Mouse (Mus musculus) heart, adult 2 months (tissue): ENCODE results near the gene Tmem94.

Source experiments
- CTCF ChIP-seq: fragments of 200-600 bp; IDR thresholded peaks from 2 replicates; pipeline ENCODE4 v1.8.1; 2022; ENCODE audit warnings: antibody characterized with exemption, mild to moderate bottlenecking, moderate library complexity
- EP300 ChIP-seq: fragments of 200-500 bp; IDR thresholded peaks from 2 replicates; pipeline ENCODE4 v1.6.1; 2011; ENCODE audit warnings: low read depth, low read length, control low read depth; ENCODE audit not compliant: insufficient read depth

GRCm38 (mm10) chr11:115833021-115833513 lies 67.8 kb downstream of the Tmem94 start:
- TF ChIP-seq EP300 = no peak
- peak; percentile 14; the same call in 1 of the 2 replicates for TF ChIP-seq CTCF
